Mouse (Mus musculus): ENCODE measurements around the gene Hrh2. TPM values are rescaled to one million over a fixed set of nuclear protein-coding genes. Genes with fewer than 3 reads are reported as not detected.

The Hrh2 gene
- polyA plus RNA-seq, 1 experiment from 2014 or later = not detected

- no peak overlapping the region for H3K27ac ChIP-seq (ENCODE audit: low read depth, low read length)
Measured at GRCm38 (mm10) chr13:54170288-54170687, 21.6 kb upstream of the Hrh2 start.

DNA sequence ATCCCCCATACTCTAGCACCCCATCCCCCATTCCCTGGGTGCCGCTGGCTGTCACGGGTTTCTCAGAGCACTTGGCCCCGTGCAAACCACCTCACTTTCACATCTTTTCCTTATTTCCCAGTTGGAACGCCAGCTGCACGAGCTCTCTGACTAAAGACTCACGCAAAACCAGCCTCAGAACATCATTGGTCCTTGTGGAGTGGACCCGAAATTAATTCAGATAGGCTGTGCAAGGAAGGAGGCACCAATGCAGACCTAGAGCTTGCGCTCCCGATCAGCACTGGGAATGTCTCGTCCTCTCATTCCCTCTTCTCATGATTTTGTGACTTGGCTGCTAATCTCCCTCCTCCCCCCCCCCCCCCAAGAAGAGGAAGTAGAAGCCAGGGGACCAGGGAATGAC lies 20.6 kb upstream of the Hrh2 start:
- no peaks in the 10 kb centered on the region for H3K27me3 ChIP-seq (ENCODE audit: control insufficient read depth, insufficient read depth, low read length)
- no peak for DNase-seq (ENCODE audit: low spot score)
- no peak for ATAC-seq (ENCODE audit: low FRiP score)
- no peak overlapping the region for H3K9ac ChIP-seq (ENCODE audit: low read depth, low read length)
- no peak overlapping the region for H3K4me2 ChIP-seq (replicated peaks; ENCODE audit: low read depth, low read length)
- H3K9me3 ChIP-seq (ENCODE audit: control insufficient read depth, low read length) = peaks cover 3% of the 10 kb centered on the region; the same call in 1 of the 2 replicates
- WGBS = 85% methylated on average over 10 of the region's 10 CpGs
- H3K36me3 ChIP-seq (ENCODE audit: control insufficient read depth, insufficient read depth, low read length) = no peaks in the 10 kb centered on the region
- H3K4me3 ChIP-seq (ENCODE audit: low read depth, low read length) = no peak overlapping the region
- no peak overlapping the region for H3K27ac ChIP-seq (ENCODE audit: low read depth, low read length)
- H3K4me1 ChIP-seq (replicated peaks; ENCODE audit: control insufficient read depth, insufficient read depth, low read length) = no peaks in the 10 kb centered on the region

More at GRCm38 (mm10) chr13:54170288-54170687, 21.6 kb upstream of the Hrh2 start:
- Histone ChIP-seq H3K9me3 (ENCODE audit: control insufficient read depth, low read length) (peaks cover 3% of the 10 kb centered on the region; the same call in 1 of the 2 replicates), H3K36me3 (ENCODE audit: control insufficient read depth, insufficient read depth, low read length) (no peaks in the 10 kb centered on the region), H3K27me3 (ENCODE audit: control insufficient read depth, insufficient read depth, low read length) (no peaks in the 10 kb centered on the region), H3K4me1 (replicated peaks; ENCODE audit: control insufficient read depth, insufficient read depth, low read length) (no peaks in the 10 kb centered on the region), H3K9ac (ENCODE audit: low read depth, low read length) (no peak overlapping the region), H3K4me2 (replicated peaks; ENCODE audit: low read depth, low read length) (no peak overlapping the region), H3K4me3 (ENCODE audit: low read depth, low read length) (no peak overlapping the region)
- ATAC-seq (ENCODE audit: low FRiP score) (no peak), DNase-seq (ENCODE audit: low spot score) (no peak)
- WGBS = 91% methylated on average over 6 of the region's 6 CpGs

GRCm38 (mm10) chr13:54171761-54172160 lies 20.2 kb upstream of the Hrh2 start:
- WGBS = 62% methylated on average over 3 of the region's 3 CpGs
- DNase-seq (ENCODE audit: low spot score) (no peak), ATAC-seq (ENCODE audit: low FRiP score) (no peak)
- Histone ChIP-seq H3K27ac (ENCODE audit: low read depth, low read length) (no peak overlapping the region), H3K27me3 (ENCODE audit: control insufficient read depth, insufficient read depth, low read length) (no peaks in the 10 kb centered on the region), H3K36me3 (ENCODE audit: control insufficient read depth, insufficient read depth, low read length) (no peaks in the 10 kb centered on the region), H3K4me1 (replicated peaks; ENCODE audit: control insufficient read depth, insufficient read depth, low read length) (no peaks in the 10 kb centered on the region), H3K4me3 (ENCODE audit: low read depth, low read length) (no peak overlapping the region), H3K9me3 (ENCODE audit: control insufficient read depth, low read length) (peaks cover 3% of the 10 kb centered on the region; the same call in 1 of the 2 replicates), H3K9ac (ENCODE audit: low read depth, low read length) (no peak overlapping the region), H3K4me2 (replicated peaks; ENCODE audit: low read depth, low read length) (no peak overlapping the region)

DNA sequence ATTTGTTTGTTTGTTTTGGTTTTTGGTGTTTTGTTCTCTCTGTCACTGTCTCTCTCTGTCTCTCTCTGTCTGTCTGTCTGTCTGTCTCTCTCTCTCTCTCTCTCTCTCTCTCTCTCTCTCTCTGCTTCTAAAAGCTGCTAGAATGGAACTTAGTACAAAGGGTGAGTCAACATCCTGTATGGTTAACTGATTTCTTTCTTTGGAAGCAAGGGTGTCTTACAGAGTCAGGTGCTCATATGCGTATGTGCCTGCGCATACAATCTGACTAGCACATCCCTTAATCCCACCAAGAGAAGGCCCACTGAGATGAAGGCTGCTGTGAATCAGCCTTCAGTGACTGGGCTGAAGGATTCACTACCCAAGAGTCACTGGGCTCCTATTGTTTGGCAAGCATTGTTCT lies 18.0 kb upstream of the Hrh2 start:
- DNase-seq (ENCODE audit: low spot score) = no peak
- ATAC-seq (ENCODE audit: low FRiP score) = no peak
- 100% methylated on average over 2 of the region's 2 CpGs for WGBS

GRCm38 (mm10) chr13:54174703-54175102 lies 17.2 kb upstream of the Hrh2 start:
- WGBS = 96% methylated on average over 4 of the region's 4 CpGs
- H3K27me3 ChIP-seq (ENCODE audit: control insufficient read depth, insufficient read depth, low read length) = no peaks in the 10 kb centered on the region
- H3K9ac ChIP-seq (ENCODE audit: low read depth, low read length) = no peak overlapping the region
- no peaks in the 10 kb centered on the region for H3K4me1 ChIP-seq (replicated peaks; ENCODE audit: control insufficient read depth, insufficient read depth, low read length)
- H3K4me2 ChIP-seq (replicated peaks; ENCODE audit: low read depth, low read length) = no peak overlapping the region
- no peak overlapping the region for H3K4me3 ChIP-seq (ENCODE audit: low read depth, low read length)
- H3K27ac ChIP-seq (ENCODE audit: low read depth, low read length) = no peak overlapping the region
- H3K9me3 ChIP-seq (ENCODE audit: control insufficient read depth, low read length) = peaks cover 3% of the 10 kb centered on the region; the same call in 1 of the 2 replicates
- H3K36me3 ChIP-seq (ENCODE audit: control insufficient read depth, insufficient read depth, low read length) = no peaks in the 10 kb centered on the region
- no peak for DNase-seq (ENCODE audit: low spot score)
- no peak for ATAC-seq (ENCODE audit: low FRiP score)

More for the DNA sequence above, 18.0 kb upstream of the Hrh2 start:
- no peak overlapping the region for H3K4me3 ChIP-seq (ENCODE audit: low read depth, low read length)
- H3K9ac ChIP-seq (ENCODE audit: low read depth, low read length) = no peak overlapping the region
- H3K4me2 ChIP-seq (replicated peaks; ENCODE audit: low read depth, low read length) = no peak overlapping the region
- H3K27ac ChIP-seq (ENCODE audit: low read depth, low read length) = no peak overlapping the region
- H3K4me1 ChIP-seq (replicated peaks; ENCODE audit: control insufficient read depth, insufficient read depth, low read length) = no peaks in the 10 kb centered on the region
- H3K36me3 ChIP-seq (ENCODE audit: control insufficient read depth, insufficient read depth, low read length) = no peaks in the 10 kb centered on the region
- H3K27me3 ChIP-seq (ENCODE audit: control insufficient read depth, insufficient read depth, low read length) = no peaks in the 10 kb centered on the region
- peaks cover 3% of the 10 kb centered on the region; the same call in 1 of the 2 replicates for H3K9me3 ChIP-seq (ENCODE audit: control insufficient read depth, low read length)

DNA sequence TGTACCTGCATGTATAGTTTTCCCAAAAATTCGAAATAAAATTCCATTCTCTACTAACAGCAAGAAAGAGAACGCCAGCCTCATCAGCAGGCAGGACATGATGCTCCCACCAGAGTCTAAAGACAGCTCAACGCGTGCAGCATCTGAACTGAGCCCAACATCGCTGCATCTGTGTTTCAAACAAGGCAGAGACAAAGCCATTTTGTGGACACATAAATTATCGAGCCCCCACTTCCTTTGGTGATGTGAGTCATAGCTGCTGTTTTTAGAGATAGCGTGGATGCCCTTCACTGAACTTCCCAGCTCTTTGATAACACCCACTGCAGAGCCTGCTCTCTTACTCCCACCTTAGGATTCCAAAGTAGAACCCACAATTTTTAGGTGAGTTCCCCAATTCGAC lies 16.5 kb upstream of the Hrh2 start:
- DNase-seq (ENCODE audit: low spot score) (no peak), ATAC-seq (ENCODE audit: low FRiP score) (no peak)
- Histone ChIP-seq H3K4me1 (replicated peaks; ENCODE audit: control insufficient read depth, insufficient read depth, low read length) (no peaks in the 10 kb centered on the region), H3K36me3 (ENCODE audit: control insufficient read depth, insufficient read depth, low read length) (no peaks in the 10 kb centered on the region), H3K9ac (ENCODE audit: low read depth, low read length) (no peak overlapping the region), H3K27ac (ENCODE audit: low read depth, low read length) (no peak overlapping the region), H3K9me3 (ENCODE audit: control insufficient read depth, low read length) (peaks cover 3% of the 10 kb centered on the region; the same call in 1 of the 2 replicates), H3K4me3 (ENCODE audit: low read depth, low read length) (no peak overlapping the region), H3K27me3 (ENCODE audit: control insufficient read depth, insufficient read depth, low read length) (no peaks in the 10 kb centered on the region), H3K4me2 (replicated peaks; ENCODE audit: low read depth, low read length) (no peak overlapping the region)
- WGBS = 87% methylated on average over 8 of the region's 8 CpGs

DNA sequence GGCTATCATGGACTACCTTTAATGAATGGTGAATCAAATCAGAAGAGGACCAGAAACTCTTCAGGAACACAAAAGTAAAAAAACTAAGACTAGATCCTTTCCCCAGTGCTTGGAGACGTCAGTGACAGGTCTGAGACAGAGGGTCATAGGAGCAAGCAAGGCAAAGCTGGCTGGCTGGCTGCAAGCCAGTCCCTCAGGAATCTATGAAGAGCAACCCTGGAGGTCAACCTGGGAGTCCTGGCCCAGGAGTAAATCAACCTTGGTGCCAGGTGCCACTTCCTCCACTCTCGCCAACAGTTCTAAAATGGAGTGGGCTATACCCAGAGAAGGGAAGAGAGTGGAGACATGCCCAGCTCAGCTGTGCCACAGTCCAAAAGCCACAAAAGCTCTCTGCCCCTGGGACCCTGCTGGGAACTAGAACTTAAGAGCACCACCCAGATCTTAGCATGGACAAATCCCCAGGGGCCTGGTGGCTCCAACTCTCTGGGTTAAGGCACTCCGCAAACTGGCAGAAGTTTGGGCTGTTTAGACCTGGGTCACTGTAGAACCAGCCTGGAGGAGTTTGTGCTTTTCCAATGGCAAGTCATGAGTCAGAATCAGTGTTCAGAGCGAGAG lies 15.4 kb upstream of the Hrh2 start:
- ATAC-seq (ENCODE audit: low FRiP score) = no peak
- Histone ChIP-seq H3K36me3 (ENCODE audit: control insufficient read depth, insufficient read depth, low read length) (no peaks in the 10 kb centered on the region), H3K27ac (ENCODE audit: low read depth, low read length) (no peak overlapping the region), H3K4me1 (replicated peaks; ENCODE audit: control insufficient read depth, insufficient read depth, low read length) (no peaks in the 10 kb centered on the region), H3K9me3 (ENCODE audit: control insufficient read depth, low read length) (peaks cover 3% of the 10 kb centered on the region; the same call in 1 of the 2 replicates), H3K27me3 (ENCODE audit: control insufficient read depth, insufficient read depth, low read length) (no peaks in the 10 kb centered on the region), H3K4me3 (ENCODE audit: low read depth, low read length) (no peak overlapping the region), H3K4me2 (replicated peaks; ENCODE audit: low read depth, low read length) (no peak overlapping the region), H3K9ac (ENCODE audit: low read depth, low read length) (no peak overlapping the region)
- WGBS = 88% methylated on average over 4 of the region's 4 CpGs
- DNase-seq (ENCODE audit: low spot score) = no peak

- H3K27me3 ChIP-seq (ENCODE audit: control insufficient read depth, insufficient read depth, low read length) = no peaks in the 10 kb centered on the region
- WGBS = 92% methylated on average over 2 of the region's 2 CpGs
- no peaks in the 10 kb centered on the region for H3K4me1 ChIP-seq (replicated peaks; ENCODE audit: control insufficient read depth, insufficient read depth, low read length)
- no peak overlapping the region for H3K4me2 ChIP-seq (replicated peaks; ENCODE audit: low read depth, low read length)
- no peaks in the 10 kb centered on the region for H3K36me3 ChIP-seq (ENCODE audit: control insufficient read depth, insufficient read depth, low read length)
- H3K27ac ChIP-seq (ENCODE audit: low read depth, low read length) = no peak overlapping the region
- DNase-seq (ENCODE audit: low spot score) = no peak
- H3K9ac ChIP-seq (ENCODE audit: low read depth, low read length) = no peak overlapping the region
- ATAC-seq (ENCODE audit: low FRiP score) = no peak
- no peak overlapping the region for H3K4me3 ChIP-seq (ENCODE audit: low read depth, low read length)
- peaks cover 3% of the 10 kb centered on the region; the same call in 1 of the 2 replicates for H3K9me3 ChIP-seq (ENCODE audit: control insufficient read depth, low read length)
Measured at GRCm38 (mm10) chr13:54177346-54177745, 14.6 kb upstream of the Hrh2 start.

DNA sequence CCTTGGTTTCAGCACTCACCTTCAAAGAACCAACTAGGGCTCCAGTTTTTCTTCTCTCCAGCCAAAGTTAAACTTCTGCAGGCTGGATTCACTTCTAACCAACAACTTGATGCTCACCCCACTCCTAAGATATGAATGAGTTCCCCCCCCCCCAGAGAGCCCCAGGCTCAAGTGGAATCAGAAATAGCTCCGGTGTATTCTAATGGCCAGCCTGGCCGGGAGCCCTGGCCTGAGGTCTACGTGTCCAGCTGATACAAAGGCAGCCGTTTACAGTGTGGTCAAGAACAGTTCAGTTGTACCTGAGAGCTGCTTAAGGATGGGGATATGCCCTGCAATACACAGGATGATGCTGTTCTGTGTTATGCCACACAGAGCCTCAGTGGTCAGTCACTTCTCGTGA lies 13.3 kb upstream of the Hrh2 start:
- no peaks in the 10 kb centered on the region for H3K36me3 ChIP-seq (ENCODE audit: control insufficient read depth, insufficient read depth, low read length)
- no peaks in the 10 kb centered on the region for H3K4me1 ChIP-seq (replicated peaks; ENCODE audit: control insufficient read depth, insufficient read depth, low read length)
- H3K27ac ChIP-seq (ENCODE audit: low read depth, low read length) = no peak overlapping the region
- no peak overlapping the region for H3K4me3 ChIP-seq (ENCODE audit: low read depth, low read length)
- DNase-seq (ENCODE audit: low spot score) = no peak
- H3K4me2 ChIP-seq (replicated peaks; ENCODE audit: low read depth, low read length) = no peak overlapping the region
- no peaks in the 10 kb centered on the region for H3K27me3 ChIP-seq (ENCODE audit: control insufficient read depth, insufficient read depth, low read length)
- WGBS = 75% methylated on average over 5 of the region's 5 CpGs
- peaks cover 3% of the 10 kb centered on the region; the same call in 1 of the 2 replicates for H3K9me3 ChIP-seq (ENCODE audit: control insufficient read depth, low read length)
- no peak overlapping the region for H3K9ac ChIP-seq (ENCODE audit: low read depth, low read length)
- no peak for ATAC-seq (ENCODE audit: low FRiP score)
